In genomic region chr10:82762756-82763681, GRCm38 (mm10) we compare ENCODE assay signal across 8 mouse cellular contexts. TPM values are rescaled to one million over a fixed set of nuclear protein-coding genes. Genes with fewer than 3 reads are reported as not detected.
DNase-seq lines count a peak whose midpoint lies in the region; ATAC-seq lines count a peak whose summit lies in the region.

No protein-coding gene starts in this region.

- peak overlapping the region; percentile 69 to 98 for H3K4me3 ChIP-seq in heart, embryonic 14.5 days (ENCODE audit: control insufficient read depth in 1 of 2, insufficient read depth in 1 of 2, low read depth in 1 of 2, low read length in 2 of 2)
- H3K4me3 ChIP-seq in midbrain, embryonic 11.5 days (ENCODE audit: low read depth, low read length) = peak overlapping the region; percentile 96

- H3K27ac ChIP-seq in heart, embryonic 14.5 days (replicated peaks in 1 of 2; ENCODE audit: control insufficient read depth in 1 of 2, insufficient read depth in 1 of 2, low read depth in 2 of 2, low read length in 2 of 2) = peak overlapping the region; percentile 97 to 100
- peak overlapping the region; percentile 99 for H3K27ac ChIP-seq in midbrain, embryonic 11.5 days (ENCODE audit: low read depth, low read length)

- H3K9me3 ChIP-seq in heart, embryonic 14.5 days (ENCODE audit: control insufficient read depth, low read length) = no peaks in the 10 kb centered on the region
- H3K9me3 ChIP-seq in midbrain, embryonic 11.5 days (ENCODE audit: control insufficient read depth, low read length) = no peaks in the 10 kb centered on the region

- peak; percentile 52 for DNase-seq in A20 (ENCODE audit: low read depth, low spot score)
- DNase-seq in Muller cell, postnatal 12 days (ENCODE audit: inconsistent ontology term) = peak; percentile 26
- DNase-seq in cerebellum, postnatal 14 days = peak; percentile 72 to 77
- DNase-seq in kidney, postnatal 36 days = peak; percentile 19 to 54
- DNase-seq in midbrain, embryonic 11.5 days (ENCODE audit: low spot score, missing footprints) = peak; percentile 92
- DNase-seq in telencephalon, adult 2 months (ENCODE audit: low read depth, low spot score) = peak; percentile 50
- DNase-seq in T-cell, adult 2 months (ENCODE audit: low spot score) = no peak

- ATAC-seq in heart, embryonic 14.5 days (ENCODE audit: insufficient number of reproducible peaks, insufficient read depth, low FRiP score, low read depth) = peak; percentile 44
- peak; percentile 43 for ATAC-seq in midbrain, embryonic 11.5 days (ENCODE audit: low FRiP score)

- H3K36me3 ChIP-seq in heart, embryonic 14.5 days (ENCODE audit: control insufficient read depth, insufficient read depth, low read length) = peaks cover 35% of the 10 kb centered on the region
- peaks cover 9% of the 10 kb centered on the region; the same call in 1 of the 2 replicates for H3K36me3 ChIP-seq in midbrain, embryonic 11.5 days (ENCODE audit: control insufficient read depth, insufficient read depth, low read length)

- under 1% methylated on average over 31 of the region's 48 CpGs for WGBS in heart, embryonic 14.5 days
- WGBS in midbrain, embryonic 11.5 days = under 1% methylated on average over 41 of the region's 48 CpGs

- peak overlapping the region; percentile 68 for H3K4me2 ChIP-seq in heart, embryonic 14.5 days (ENCODE audit: low read length)
- H3K4me2 ChIP-seq in midbrain, embryonic 11.5 days = peak overlapping the region; percentile 52

- no peaks in the 10 kb centered on the region for H3K27me3 ChIP-seq in heart, embryonic 14.5 days (ENCODE audit: control insufficient read depth, insufficient read depth, low read length)
- H3K27me3 ChIP-seq in midbrain, embryonic 11.5 days (ENCODE audit: control insufficient read depth, insufficient read depth, low read length) = no peaks in the 10 kb centered on the region

- peaks cover 8 to 27% of the 10 kb centered on the region in 2 experiments for H3K4me1 ChIP-seq in heart, embryonic 14.5 days (ENCODE audit: control insufficient read depth in 2 of 2, insufficient read depth in 2 of 2, low read length in 2 of 2)
- H3K4me1 ChIP-seq in midbrain, embryonic 11.5 days (ENCODE audit: control insufficient read depth, insufficient read depth, low read length) = peaks cover 12% of the 10 kb centered on the region

- peak overlapping the region; percentile 96 for H3K9ac ChIP-seq in heart, embryonic 14.5 days (ENCODE audit: low read length)
- peak overlapping the region; percentile 100 for H3K9ac ChIP-seq in midbrain, embryonic 11.5 days (ENCODE audit: low read length)

RNA-seq across cellular contexts. Expression of gene Nfyb, which starts 0.9 kb away (rescaled TPM):
- polyA plus RNA-seq in heart, embryonic 14.5 days (2014; fragmentation: Nextera tagmentation; extraction: Ambion mirVana) = 25.5 and 28.2 TPM in 2 replicates
- polyA plus RNA-seq in midbrain, embryonic 11.5 days (2014; fragmentation: Nextera tagmentation; extraction: Ambion mirVana) = 79.0 and 85.4 TPM in 2 replicates
